Mouse (Mus musculus) megakaryocyte, embryonic 14.5 days (primary cell): ENCODE measurements around the gene BC004004. TPM values are rescaled to one million over a fixed set of nuclear protein-coding genes. Genes with fewer than 3 reads are reported as not detected.
A peak's percentile ranks its signal among the peaks of the same experiment; 100 is the strongest.
"Not testable (repeated sequence)": the region's sequence is repeated elsewhere in the genome, so short reads cannot be mapped to it uniquely, and the experiment has no call there.

Experiments
- H3K27me3 ChIP-seq: replicated peaks from 2 replicates; pipeline ENCODE3; 2012; ENCODE audit warnings: inconsistent platforms
- H3K36me3 ChIP-seq: replicated peaks from 2 replicates; pipeline ENCODE3; 2012; ENCODE audit warnings: low read length, inconsistent platforms, mixed read lengths
- H3K4me1 ChIP-seq: 2 replicates; pipeline ENCODE4 v1.6.1; 2012; ENCODE audit warnings: inconsistent platforms
- H3K4me3 ChIP-seq: replicated peaks from 2 replicates; pipeline ENCODE3; 2012; ENCODE audit warnings: moderate library complexity, mild to moderate bottlenecking, inconsistent platforms
- H3K9me3 ChIP-seq: 2 replicates; pipeline ENCODE4 v1.6.1; 2012; ENCODE audit warnings: inconsistent platforms
- FLI1 ChIP-seq: IDR thresholded peaks from 2 replicates; pipeline ENCODE4 v1.6.1; 2012; ENCODE audit warnings: low read length, inconsistent platforms, mixed read lengths
- GATA1 ChIP-seq: IDR thresholded peaks from 3 replicates; pipeline ENCODE4 v1.6.1; 2012; ENCODE audit warnings: mixed read lengths, low read length, inconsistent platforms, borderline replicate concordance
- polyA plus RNA-seq: library from polyadenylated mRNA; stranded (reverse); fragments of >175 nt; gene quantifications from 2 replicates; pipeline ENCODE4 v1.2.3, GENCODE M21; 2012; ENCODE audit warnings: low replicate concordance; ENCODE audit not compliant: insufficient read depth

BC004004 gene
- polyA plus RNA-seq, 1 experiment: 30.8 TPM

DNA sequence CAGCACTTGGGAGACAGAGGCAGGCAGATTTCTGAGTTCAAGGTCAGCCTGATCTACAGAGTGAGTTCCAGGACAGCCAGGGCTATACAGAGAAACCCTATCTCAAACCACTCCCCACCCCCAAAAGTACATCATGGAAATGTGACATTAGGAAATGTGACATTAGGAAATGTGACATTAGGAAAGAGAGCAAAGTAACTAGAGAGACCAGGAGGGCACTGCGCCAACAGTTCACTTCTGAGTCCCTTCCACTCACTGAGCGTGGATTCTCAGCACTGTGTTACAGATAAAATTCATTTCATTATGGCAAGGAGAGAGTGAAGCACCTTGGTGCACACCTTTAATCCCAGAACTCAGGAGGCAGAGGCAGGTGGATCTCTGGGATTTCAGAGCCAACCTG lies 9.7 kb upstream of the BC004004 start:
- TF ChIP-seq FLI1: no peak
- TF ChIP-seq GATA1: no peak
- Histone ChIP-seq H3K4me3 (no peak overlapping the region), H3K9me3 (peaks cover under 1% of the 10 kb centered on the region; the same call in 1 of the 2 replicates), H3K4me1 (peaks cover 91% of the 10 kb centered on the region), H3K36me3 (peaks cover 65% of the 10 kb centered on the region), H3K27me3 (no peaks in the 10 kb centered on the region)

DNA sequence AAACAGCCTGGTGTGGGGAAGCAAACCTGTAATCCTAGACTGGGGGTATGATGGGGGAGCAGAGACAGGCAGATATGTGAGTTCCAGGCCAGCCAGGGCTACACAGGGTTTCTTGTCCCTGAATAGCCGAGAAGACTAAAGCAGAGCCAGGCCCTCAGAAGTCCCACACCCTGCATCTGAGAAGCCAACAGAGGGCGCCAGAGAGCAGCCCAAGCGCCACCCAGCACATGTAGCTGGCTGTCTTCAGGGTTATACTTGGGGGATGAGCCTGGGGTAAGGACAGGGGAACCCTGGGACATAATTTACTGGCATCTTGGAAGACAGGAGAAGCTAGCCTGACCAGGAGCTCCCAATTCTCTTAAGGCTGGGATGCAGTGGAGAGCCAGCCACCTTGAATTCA lies 9.1 kb upstream of the BC004004 start:
- H3K9me3 ChIP-seq: no peaks in the 10 kb centered on the region
- H3K4me1 ChIP-seq: peaks cover 91% of the 10 kb centered on the region
- TF ChIP-seq FLI1 (no peak), GATA1 (no peak)
- no peaks in the 10 kb centered on the region for H3K27me3 ChIP-seq
- peaks cover 59% of the 10 kb centered on the region for H3K36me3 ChIP-seq
- H3K4me3 ChIP-seq: peak overlapping the region; percentile 76

DNA sequence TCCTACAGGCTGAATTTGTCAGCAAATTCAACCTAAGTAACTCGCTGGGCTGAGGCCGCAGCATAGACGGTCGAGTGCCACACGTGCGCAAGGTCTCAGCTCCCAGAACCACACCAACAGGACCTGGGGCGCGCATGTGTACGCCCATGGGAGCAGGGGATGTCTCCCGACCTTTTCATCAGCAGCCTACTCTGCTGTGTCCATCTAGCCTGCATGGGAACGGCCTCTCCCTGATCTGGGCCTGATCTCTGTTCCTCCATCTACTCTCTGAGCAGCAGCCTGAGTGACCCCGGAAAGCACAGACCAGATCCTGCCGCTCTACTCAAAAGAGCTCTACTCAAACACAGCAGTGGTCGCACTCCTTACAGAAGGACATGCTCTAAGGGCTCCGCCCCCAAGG lies 8.1 kb upstream of the BC004004 start:
- H3K36me3 ChIP-seq: peaks cover 55% of the 10 kb centered on the region
- H3K27me3 ChIP-seq: no peaks in the 10 kb centered on the region
- peak overlapping the region; percentile 51 for H3K4me3 ChIP-seq
- peaks cover 94% of the 10 kb centered on the region for H3K4me1 ChIP-seq
- no peak for TF ChIP-seq GATA1
- TF ChIP-seq FLI1: no peak
- no peaks in the 10 kb centered on the region for H3K9me3 ChIP-seq

DNA sequence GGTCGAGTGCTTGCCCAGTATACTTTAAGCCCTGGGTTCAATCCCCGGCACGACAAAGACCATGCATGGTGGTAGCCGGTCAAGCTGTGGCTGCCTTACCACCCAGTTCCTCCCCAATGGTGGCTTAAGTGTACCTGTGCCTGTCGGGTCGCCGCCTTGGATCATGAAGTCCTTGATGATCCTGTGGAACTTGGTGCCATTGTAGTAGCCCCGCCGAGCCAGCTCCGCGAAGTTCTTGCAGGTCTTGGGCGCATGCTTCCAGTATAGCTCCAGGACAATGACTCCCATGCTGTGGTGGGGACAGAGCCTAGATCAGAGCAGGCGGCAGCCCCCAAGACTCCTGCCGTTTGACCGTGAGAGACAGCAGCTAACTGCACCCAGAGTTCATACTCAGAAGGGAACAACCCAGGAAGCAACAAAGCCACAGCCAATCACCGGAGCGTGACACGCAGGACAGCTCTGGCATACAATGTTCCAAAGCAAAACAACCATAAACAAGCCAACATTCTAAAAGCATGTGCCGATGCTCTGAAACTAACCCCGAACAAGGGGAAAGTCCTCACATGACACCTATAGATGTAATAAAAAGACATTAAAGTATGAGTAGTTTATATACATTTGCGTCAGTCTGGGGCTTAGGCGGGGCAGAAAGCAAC lies 6.9 kb upstream of the BC004004 start:
- peak overlapping the region; percentile 86 for H3K4me3 ChIP-seq
- peaks cover 86% of the 10 kb centered on the region for H3K4me1 ChIP-seq
- no peaks in the 10 kb centered on the region for H3K9me3 ChIP-seq
- peaks cover 43% of the 10 kb centered on the region for H3K36me3 ChIP-seq
- H3K27me3 ChIP-seq: no peaks in the 10 kb centered on the region
- TF ChIP-seq GATA1: no peak
- no peak for TF ChIP-seq FLI1

DNA sequence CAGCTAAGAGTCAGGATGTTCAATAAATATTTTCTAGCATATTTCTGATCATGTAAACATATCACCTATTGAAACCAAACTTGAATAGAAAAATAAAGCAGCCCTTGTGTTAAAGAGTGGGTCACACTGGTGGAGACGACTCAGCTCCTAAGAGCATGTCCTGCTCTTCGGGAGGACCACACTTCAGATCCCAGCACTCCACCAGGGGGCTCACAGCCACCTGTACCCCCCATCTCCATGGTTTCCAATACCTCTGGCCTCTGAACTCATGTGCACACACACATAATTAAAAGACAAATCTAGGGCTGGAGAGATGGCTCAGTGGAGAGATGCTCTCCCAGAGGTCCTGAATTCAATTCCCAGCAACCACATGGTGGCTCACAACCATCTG lies 6.3 kb upstream of the BC004004 start:
- Histone ChIP-seq H3K4me1 (peaks cover 81% of the 10 kb centered on the region), H3K27me3 (no peaks in the 10 kb centered on the region), H3K9me3 (no peaks in the 10 kb centered on the region), H3K4me3 (peak overlapping the region; percentile 73), H3K36me3 (peaks cover 38% of the 10 kb centered on the region)
- TF ChIP-seq FLI1: no peak
- no peak for TF ChIP-seq GATA1

DNA sequence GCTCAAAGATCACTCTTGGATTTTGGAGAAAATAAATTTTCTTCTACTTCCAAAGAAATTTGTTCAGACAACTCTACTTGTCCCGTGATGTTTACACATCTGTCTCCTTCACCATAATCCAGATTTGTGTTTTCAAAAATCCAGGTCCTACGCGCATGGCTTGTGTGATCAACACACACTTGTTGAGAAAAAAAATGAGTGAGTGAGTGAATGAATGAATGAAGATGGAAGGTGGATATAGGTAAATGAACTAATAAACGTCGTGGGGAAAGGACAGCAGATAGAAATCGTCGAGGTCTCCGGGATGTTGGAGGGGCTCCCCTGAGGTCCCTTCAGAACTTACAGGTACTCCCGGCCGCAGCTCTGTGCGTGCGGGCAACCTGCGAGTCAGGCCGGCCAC lies 5.2 kb upstream of the BC004004 start:
- Histone ChIP-seq H3K27me3 (no peaks in the 10 kb centered on the region), H3K4me3 (peak overlapping the region; percentile 97), H3K36me3 (peaks cover 26% of the 10 kb centered on the region), H3K9me3 (no peaks in the 10 kb centered on the region), H3K4me1 (peaks cover 81% of the 10 kb centered on the region)
- no peak for TF ChIP-seq FLI1
- TF ChIP-seq GATA1: no peak

DNA sequence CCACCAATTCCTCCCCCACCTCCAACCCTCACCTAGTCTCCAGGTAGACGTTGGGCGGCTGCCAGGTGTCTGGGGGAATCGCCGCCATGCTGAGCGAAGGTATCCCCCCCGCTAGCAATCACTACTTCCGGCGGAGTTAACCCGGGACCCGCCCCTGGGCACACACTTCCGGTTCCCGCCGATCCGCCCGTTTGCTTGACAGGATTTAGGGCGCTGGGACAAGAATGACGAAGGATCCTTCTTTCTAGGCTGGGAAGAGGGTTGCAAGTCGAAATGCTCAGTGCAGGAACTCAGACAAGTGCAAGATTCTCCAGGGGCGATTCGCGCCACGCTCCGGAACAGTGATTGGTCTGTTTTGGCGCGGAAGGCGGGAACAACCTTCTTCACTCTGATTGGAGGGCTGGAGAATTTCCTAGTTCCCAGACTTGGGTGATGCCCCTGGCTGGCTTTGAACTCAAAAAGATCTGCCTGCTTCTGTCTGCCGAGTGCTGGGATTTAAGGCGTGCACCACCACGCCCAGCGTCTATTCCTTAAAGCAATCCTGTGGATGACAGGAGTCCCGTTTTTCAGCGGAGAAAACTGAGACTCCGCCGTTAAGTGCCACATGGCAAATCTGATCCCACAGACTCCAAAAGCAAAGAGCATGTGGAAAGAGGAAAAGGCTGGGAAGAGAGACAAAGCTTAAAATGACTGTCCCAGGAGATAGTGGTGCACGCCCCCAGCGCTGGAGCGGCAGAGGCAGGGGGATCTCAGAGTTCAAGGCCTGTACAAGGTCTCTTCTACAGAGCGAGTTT lies 4.6 kb upstream of the BC004004 start, which contains the start of gene Ppil1:
TSS of gene Ppil1 (minus strand) at position 347 of the 794 bp plus-strand sequence.
- Histone ChIP-seq H3K36me3 (peaks cover 22% of the 10 kb centered on the region), H3K9me3 (no peaks in the 10 kb centered on the region), H3K4me1 (peaks cover 75% of the 10 kb centered on the region), H3K4me3 (peak within 1 kb of the TSS; percentile 97), H3K27me3 (no peaks in the 10 kb centered on the region)
- TF ChIP-seq GATA1: no peak
- peak; percentile 82; the same call in 1 of the 2 replicates for TF ChIP-seq FLI1

DNA sequence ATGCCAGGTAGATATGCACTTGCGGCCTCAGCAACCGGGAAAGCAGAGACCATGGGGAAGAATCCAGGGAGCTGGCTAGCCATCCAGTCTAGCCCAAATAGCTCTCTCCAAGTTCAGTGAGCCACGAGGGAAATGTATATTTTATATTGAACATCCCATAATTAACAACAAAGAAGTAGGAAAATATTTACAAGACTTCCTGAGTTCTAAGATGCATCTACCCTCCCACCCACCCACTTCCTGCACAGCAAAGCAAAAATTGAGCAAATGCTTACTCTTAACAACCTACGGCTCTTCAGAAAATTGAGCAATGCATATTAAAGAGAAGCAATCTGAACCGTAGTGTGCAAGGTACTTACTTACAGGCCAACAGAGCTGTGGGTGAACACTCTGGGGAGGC lies 3.8 kb upstream of the BC004004 start:
- H3K4me3 ChIP-seq: peak overlapping the region; percentile 97
- H3K27me3 ChIP-seq: no peaks in the 10 kb centered on the region
- TF ChIP-seq GATA1: no peak
- TF ChIP-seq FLI1: no peak
- no peaks in the 10 kb centered on the region for H3K9me3 ChIP-seq
- peaks cover 73% of the 10 kb centered on the region for H3K4me1 ChIP-seq
- peaks cover 21% of the 10 kb centered on the region for H3K36me3 ChIP-seq

DNA sequence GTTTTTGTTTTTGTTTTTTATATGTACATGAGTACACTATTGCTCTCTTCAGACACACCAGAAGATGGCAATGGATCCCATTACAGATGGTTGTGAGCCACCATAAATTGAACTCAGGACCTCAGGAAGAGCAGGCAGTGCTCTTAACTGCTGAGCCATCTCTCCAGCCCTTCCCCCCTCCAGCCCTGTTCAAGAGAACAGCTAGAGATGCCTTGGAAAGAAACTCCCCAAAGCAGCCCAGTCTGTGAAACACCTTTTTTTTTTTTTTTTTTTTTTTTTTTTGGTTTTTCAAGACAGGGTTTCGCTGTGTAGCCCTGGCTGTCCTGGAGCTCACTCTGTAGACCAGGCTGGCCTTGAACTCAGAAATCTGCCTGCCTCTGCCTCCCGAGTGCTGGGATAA lies 1.5 kb upstream of the BC004004 start:
- H3K36me3 ChIP-seq, H3K9me3 ChIP-seq, H3K27me3 ChIP-seq, H3K4me3 ChIP-seq: not testable (repeated sequence)
- peaks cover 72% of the 10 kb centered on the region for H3K4me1 ChIP-seq
